In genomic region chr12:87267682-87268081, GRCm38 (mm10) we compare ENCODE assay signal across 8 mouse cellular contexts. TPM values are rescaled to one million over a fixed set of nuclear protein-coding genes. Genes with fewer than 3 reads are reported as not detected.
A peak's percentile ranks its signal among the peaks of the same experiment; 100 is the strongest.
DNase-seq lines count a peak whose midpoint lies in the region; ATAC-seq and TF ChIP-seq lines count a peak whose summit lies in the region.

No protein-coding gene starts in this region.

- no peak for ATAC-seq in heart, embryonic 11.5 days (replicated peaks; ENCODE audit: insufficient number of reproducible peaks, low FRiP score, low TSS enrichment)
- ATAC-seq in midbrain, embryonic 15.5 days (replicated peaks), result no peak

- H3K27ac ChIP-seq in CH12.LX (ENCODE audit: insufficient read depth, low read depth), result no peak overlapping the region
- H3K27ac ChIP-seq in heart, embryonic 11.5 days (ENCODE audit: low read depth, low read length), result no peak overlapping the region
- no peak overlapping the region for H3K27ac ChIP-seq in midbrain, embryonic 15.5 days

- TF ChIP-seq EP300 in CH12.LX (IDR thresholded peaks at IDR 0.05; ENCODE audit: low read length), result no peak

- dilution Hi-C loops in CH12.LX (cut with MboI; ENCODE audit: extremely low pct_ligation_motif_present, extremely low pct_unique_long_range_greater_than_20kb, low sequenced_read_pairs), result no loop called here

- in situ Hi-C loops in CH12.LX (cut with MboI; ENCODE audit: low pct_ligation_motif_present, low pct_unique_long_range_greater_than_20kb, low sequenced_read_pairs), result no loop called here

- DNase-seq in heart, adult 11 months, result peak; percentile 73
- no peak for DNase-seq in heart, adult 8-10 months (ENCODE audit: low spot score)
- DNase-seq in CH12.LX (ENCODE audit: extremely low read depth), result peak; percentile 81
- peak; percentile 30 for DNase-seq in cerebellum, adult 8-10 months
- DNase-seq in kidney, postnatal 4 days, result peak; percentile 38 to 61
- no peak for DNase-seq in frontal cortex, postnatal 14 days (ENCODE audit: low spot score in 2 of 2)

- H3K9ac ChIP-seq in CH12.LX (ENCODE audit: insufficient read depth, low read depth), result peak overlapping the region; percentile 65
- peak overlapping the region; percentile 94; the same call in 1 of the 2 replicates for H3K9ac ChIP-seq in heart, embryonic 11.5 days (ENCODE audit: low read depth, low read length)
- peak overlapping the region; percentile 85; the same call in 1 of the 2 replicates for H3K9ac ChIP-seq in midbrain, embryonic 15.5 days

- peak; percentile 64 for TF ChIP-seq RAD21 in CH12.LX (IDR thresholded peaks at IDR 0.05; ENCODE audit: low read depth, low read length)

- no peak for TF ChIP-seq POLR2A in CH12.LX (IDR thresholded peaks at IDR 0.05; ENCODE audit: low read depth, low read length)

- peak; percentile 60 to 78 for TF ChIP-seq CTCF in CH12.LX (conservative IDR thresholded peaks at IDR 0.05 in 1 of 2, IDR thresholded peaks at IDR 0.05 in 1 of 2; ENCODE audit: low read depth in 2 of 2, low read length in 2 of 2)

- peak overlapping the region; percentile 72 to 93 (median 91) for H3K4me3 ChIP-seq in CH12.LX (replicated peaks in 1 of 3; ENCODE audit: low read depth in 2 of 3, low read length in 2 of 3, poor library complexity in 1 of 3)
- peak overlapping the region; percentile 61 for H3K4me3 ChIP-seq in heart, embryonic 11.5 days (ENCODE audit: low read depth, low read length)
- H3K4me3 ChIP-seq in midbrain, embryonic 15.5 days, result peak overlapping the region; percentile 83

- H3K9me3 ChIP-seq in CH12.LX (replicated peaks; ENCODE audit: low read length), result no peaks in the 10 kb centered on the region
- H3K9me3 ChIP-seq in heart, embryonic 11.5 days (replicated peaks; ENCODE audit: control insufficient read depth, low read length), result no peaks in the 10 kb centered on the region
- no peaks in the 10 kb centered on the region for H3K9me3 ChIP-seq in midbrain, embryonic 15.5 days

- no peaks in the 10 kb centered on the region for H3K27me3 ChIP-seq in CH12.LX (replicated peaks)
- no peaks in the 10 kb centered on the region for H3K27me3 ChIP-seq in heart, embryonic 11.5 days (ENCODE audit: control insufficient read depth, insufficient read depth, low read length)
- H3K27me3 ChIP-seq in midbrain, embryonic 15.5 days (replicated peaks), result no peaks in the 10 kb centered on the region

- H3K4me2 ChIP-seq in CH12.LX (ENCODE audit: insufficient read depth, low read depth, poor library complexity, severe bottlenecking), result peak overlapping the region; percentile 64
- peak overlapping the region; percentile 91 for H3K4me2 ChIP-seq in heart, embryonic 11.5 days
- H3K4me2 ChIP-seq in midbrain, embryonic 15.5 days, result peak overlapping the region; percentile 93

- 21% methylated on average over 4 of the region's 4 CpGs for WGBS in heart, embryonic 11.5 days (ENCODE audit: insufficient replicate concordance)
- 24% methylated on average over 4 of the region's 4 CpGs for WGBS in midbrain, embryonic 15.5 days

- peaks cover 40 to 57% of the 10 kb centered on the region in 2 experiments for H3K36me3 ChIP-seq in CH12.LX (replicated peaks in 1 of 2; ENCODE audit: control insufficient read depth in 1 of 2, insufficient read depth in 1 of 2, low read length in 1 of 2)
- H3K36me3 ChIP-seq in heart, embryonic 11.5 days (ENCODE audit: control insufficient read depth, insufficient read depth, low read length), result peaks cover 30% of the 10 kb centered on the region
- peaks cover 32% of the 10 kb centered on the region for H3K36me3 ChIP-seq in midbrain, embryonic 15.5 days (replicated peaks)

- peaks cover 4 to 45% of the 10 kb centered on the region in 2 experiments; a peak in 3 of 4 replicates for H3K4me1 ChIP-seq in CH12.LX (ENCODE audit: control insufficient read depth in 1 of 2, insufficient read depth in 2 of 2)
- peaks cover 8% of the 10 kb centered on the region; the same call in 1 of the 2 replicates for H3K4me1 ChIP-seq in heart, embryonic 11.5 days (ENCODE audit: control insufficient read depth, insufficient read depth, low read length)
- H3K4me1 ChIP-seq in midbrain, embryonic 15.5 days, result peaks cover 30% of the 10 kb centered on the region

- H3K79me2 ChIP-seq in CH12.LX (replicated peaks; ENCODE audit: control insufficient read depth, extremely low read depth, insufficient read depth, poor library complexity, severe bottlenecking), result peaks cover 18% of the 10 kb centered on the region

TF ChIP-seq in CH12.LX, 34 proteins besides CTCF, POLR2A, EP300 and RAD21 (continues in another document):
- TF ChIP-seq ZKSCAN1 (IDR thresholded peaks at IDR 0.05; ENCODE audit: borderline replicate concordance, low read depth, low read length) (no peak), JUND (conservative IDR thresholded peaks at IDR 0.05; ENCODE audit: low read depth, low read length) (no peak), BHLHE40 (IDR thresholded peaks at IDR 0.05; ENCODE audit: low read depth, low read length) (no peak), MXI1 (IDR thresholded peaks at IDR 0.05; ENCODE audit: low read depth, low read length) (peak; percentile 30), MAX (IDR thresholded peaks at IDR 0.05; ENCODE audit: low read length) (peak; percentile 43; the same call in 1 of the 2 replicates), PAX5 (IDR thresholded peaks at IDR 0.05; ENCODE audit: low read length) (no peak), MAZ (IDR thresholded peaks at IDR 0.05; ENCODE audit: low read depth, low read length) (no peak), GABPA (IDR thresholded peaks at IDR 0.05; ENCODE audit: insufficient replicate concordance, low read depth, low read length) (no peak), ETS1 (conservative IDR thresholded peaks at IDR 0.05; ENCODE audit: low read depth, low read length) (no peak), SIN3A (IDR thresholded peaks at IDR 0.05; ENCODE audit: low read length) (peak; percentile 66), E2F4 (IDR thresholded peaks at IDR 0.05; ENCODE audit: insufficient replicate concordance, low read depth, low read length) (no peak), MAFK (IDR thresholded peaks at IDR 0.05; ENCODE audit: insufficient replicate concordance, low read length) (no peak), ZC3H11A (IDR thresholded peaks at IDR 0.05; ENCODE audit: low read depth, low read length) (no peak), IRF4 (IDR thresholded peaks at IDR 0.05; ENCODE audit: low read depth, low read length) (no peak), MYC (IDR thresholded peaks at IDR 0.05; ENCODE audit: low read depth, low read length) (no peak), CHD2 (IDR thresholded peaks at IDR 0.05; ENCODE audit: low read length) (no peak), JUN (IDR thresholded peaks at IDR 0.05; ENCODE audit: insufficient read depth, low read depth, low read length) (no peak), RCOR1 (conservative IDR thresholded peaks at IDR 0.05; ENCODE audit: low read depth, low read length) (no peak), CHD1 (IDR thresholded peaks at IDR 0.05; ENCODE audit: low read depth, low read length) (peak; percentile 78; the same call in 1 of the 2 replicates), SMC3 (IDR thresholded peaks at IDR 0.05; ENCODE audit: low read depth, low read length) (peak; percentile 57), ZNF384 (IDR thresholded peaks at IDR 0.05; ENCODE audit: low read depth, low read length) (no peak), TCF12 (IDR thresholded peaks at IDR 0.05; ENCODE audit: low read depth, low read length) (no peak), NELFE (IDR thresholded peaks at IDR 0.05; ENCODE audit: low read depth, low read length) (no peak), ELF1 (IDR thresholded peaks at IDR 0.05; ENCODE audit: low read depth, low read length) (no peak), UBTF (IDR thresholded peaks at IDR 0.05; ENCODE audit: low read depth, low read length) (no peak), ZMIZ1 (IDR thresholded peaks at IDR 0.05; ENCODE audit: low read depth, low read length) (no peak), POLR2AphosphoS2 (IDR thresholded peaks at IDR 0.05; ENCODE audit: low read depth, low read length) (0 out of 2 replicates have a peak, but pooled peaks have one; percentile 25), KAT2A (IDR thresholded peaks at IDR 0.05; ENCODE audit: insufficient replicate concordance, low read length) (no peak), USF2 (conservative IDR thresholded peaks at IDR 0.05; ENCODE audit: low read depth, low read length) (no peak), NRF1 (IDR thresholded peaks at IDR 0.05; ENCODE audit: low read depth, low read length) (no peak)

RNA-seq across cellular contexts. Expression of gene Ahsa1, which starts 1.4 kb away (rescaled TPM):
- total RNA-seq in heart, adult 8-10 months (2022), result 100 to 1,000 TPM; 120 to 139 (median 131) TPM
- 288 and 397 TPM in 2 replicates for total RNA-seq in CH12.LX (2012; rRNA removed)
- total RNA-seq in CH12.LX (2014; rRNA removed), result 456 and 483 TPM in 2 replicates
- polyA plus RNA-seq in CH12.LX (2012; ENCODE audit: insufficient read length, low read depth), result 392 and 523 TPM in 2 replicates
- polyA plus RNA-seq in heart, embryonic 11.5 days (2014; fragmentation: Nextera tagmentation; extraction: Ambion mirVana), result 196 and 214 TPM in 2 replicates
- 217 and 222 TPM in 2 replicates for polyA plus RNA-seq in midbrain, embryonic 15.5 days (2015; fragmentation: Nextera tagmentation; extraction: Ambion mirVana)

RNA-seq across cellular contexts. Expression of gene Vipas39, which starts 1.6 kb away (rescaled TPM):
- total RNA-seq in heart, adult 8-10 months (2022), result 10 to 100 TPM; 23.5 to 25.1 (median 24.0) TPM
- total RNA-seq in CH12.LX (2012; rRNA removed) (32.1 and 33.7 TPM in 2 replicates), CH12.LX (2014; rRNA removed) (44.4 and 47.2 TPM in 2 replicates)
- 27.9 and 30.2 TPM in 2 replicates for polyA plus RNA-seq in CH12.LX (2012; ENCODE audit: insufficient read length, low read depth)
- 34.8 and 36.9 TPM in 2 replicates for polyA plus RNA-seq in heart, embryonic 11.5 days (2014; fragmentation: Nextera tagmentation; extraction: Ambion mirVana)
- polyA plus RNA-seq in midbrain, embryonic 15.5 days (2015; fragmentation: Nextera tagmentation; extraction: Ambion mirVana), result 61.5 and 64.2 TPM in 2 replicates

RNA-seq across cellular contexts. Expression of gene Noxred1, which starts 29.1 kb away (rescaled TPM):
- under 1 TPM in 3 of 4 experiments, not detected in 1; 0.33 to 0.66 (median 0.37) TPM for total RNA-seq in heart, adult 8-10 months (2022)
- total RNA-seq in CH12.LX (2012; rRNA removed) (5.1 and 5.2 TPM in 2 replicates), CH12.LX (2014; rRNA removed) (6.9 and 8.0 TPM in 2 replicates)
- 10.0 and 10.4 TPM in 2 replicates for polyA plus RNA-seq in CH12.LX (2012; ENCODE audit: insufficient read length, low read depth)
- polyA plus RNA-seq in heart, embryonic 11.5 days (2014; fragmentation: Nextera tagmentation; extraction: Ambion mirVana), result 1.00 and 1.2 TPM in 2 replicates
- 1.6 and 1.7 TPM in 2 replicates for polyA plus RNA-seq in midbrain, embryonic 15.5 days (2015; fragmentation: Nextera tagmentation; extraction: Ambion mirVana)

RNA-seq across cellular contexts. Expression of gene Ism2, which starts 31.8 kb away (rescaled TPM):
- total RNA-seq in heart, adult 8-10 months (2022), result not detected
- total RNA-seq in CH12.LX (2012; rRNA removed), result 0.08 TPM in 2 replicates
- total RNA-seq in CH12.LX (2014; rRNA removed), result not detected in 2 replicates
- 0.16 TPM in 1 of 2 replicates, not detected in the other for polyA plus RNA-seq in CH12.LX (2012; ENCODE audit: insufficient read length, low read depth)
- polyA plus RNA-seq in heart, embryonic 11.5 days (2014; fragmentation: Nextera tagmentation; extraction: Ambion mirVana), result 0.44 and 0.83 TPM in 2 replicates
- polyA plus RNA-seq in midbrain, embryonic 15.5 days (2015; fragmentation: Nextera tagmentation; extraction: Ambion mirVana), result 1.4 and 1.8 TPM in 2 replicates

Comparison
In these comparisons a context has a peak if more than half of its experiments do, and no peak if none do; other contexts are left out.
1. DNase-seq: peak in heart, adult 11 months (single experiment), CH12.LX (single experiment), cerebellum, adult 8-10 months (single experiment) and kidney, postnatal 4 days (2 of 2); none in heart, adult 8-10 months (single experiment) and frontal cortex, postnatal 14 days (0 of 2).
2. Peak in every context shown above with its lines, with median percentiles within 50 percentile points of each other: H3K4me2 ChIP-seq, H3K4me3 ChIP-seq and H3K9ac ChIP-seq.